Mouse (Mus musculus): Measurements from ENCODE around the gene Serpinb9. TPM values are rescaled to one million over a fixed set of nuclear protein-coding genes. Genes with fewer than 3 reads are reported as not detected.
A peak's percentile ranks its signal among the peaks of the same experiment; 100 is the strongest.
"Not testable (repeated sequence)": the region's sequence is repeated elsewhere in the genome, so short reads cannot be mapped to it uniquely, and the experiment has no call there.

Gene Serpinb9
- total RNA-seq, 2 experiments from 2014 or later: 4.3 to 4.6 TPM

DNA sequence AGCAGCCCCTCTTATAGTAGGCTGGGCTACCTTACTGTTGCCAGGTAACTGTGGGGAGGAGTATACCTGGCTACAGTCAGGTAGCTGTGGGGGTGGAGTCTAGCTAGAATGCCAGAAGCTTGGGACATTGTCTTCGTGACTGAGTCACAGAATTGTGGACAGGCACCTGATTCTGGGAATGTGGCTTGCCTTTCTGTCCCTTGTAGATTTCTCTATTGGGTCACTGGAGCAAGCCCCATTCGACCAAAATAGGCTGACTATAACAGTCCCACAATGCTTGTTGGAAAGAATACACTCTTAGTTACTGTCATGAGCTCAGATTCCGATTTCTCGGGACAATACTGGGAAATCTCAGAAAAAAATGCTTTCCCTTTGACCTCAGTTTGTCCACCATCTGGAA lies 8.0 kb upstream of the Serpinb9 start:
- intact Hi-C loops (cut with DNase I): no loop called here
- no peak for DNase-seq (ENCODE audit: low spot score in 2 of 2)

DNA sequence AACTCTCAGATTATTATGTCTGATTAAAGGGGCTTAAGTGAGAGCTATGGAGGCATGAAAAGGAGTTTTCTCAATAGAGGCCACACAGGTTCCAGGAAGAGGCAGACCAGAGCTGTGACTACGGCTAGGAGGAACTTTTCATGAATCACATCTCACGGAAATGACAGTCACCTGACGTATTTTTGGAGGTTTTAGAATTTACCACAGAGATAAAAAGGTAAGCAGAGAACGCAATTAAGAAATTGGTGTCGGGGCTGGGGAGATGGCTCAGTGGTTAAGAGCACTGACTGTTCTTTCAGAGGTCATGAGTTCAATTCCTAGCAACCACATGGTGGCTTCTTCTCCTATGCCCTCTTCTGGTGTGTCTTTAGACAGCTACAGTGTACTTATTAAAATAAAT lies 1.7 kb upstream of the Serpinb9 start:
- DNase-seq (ENCODE audit: low spot score in 2 of 2): no peak
- intact Hi-C loops (cut with DNase I): loop anchor here (5.0 kb wide), 1 partner anchor 71 kb away; no protein-coding TSS in a partner anchor

DNA sequence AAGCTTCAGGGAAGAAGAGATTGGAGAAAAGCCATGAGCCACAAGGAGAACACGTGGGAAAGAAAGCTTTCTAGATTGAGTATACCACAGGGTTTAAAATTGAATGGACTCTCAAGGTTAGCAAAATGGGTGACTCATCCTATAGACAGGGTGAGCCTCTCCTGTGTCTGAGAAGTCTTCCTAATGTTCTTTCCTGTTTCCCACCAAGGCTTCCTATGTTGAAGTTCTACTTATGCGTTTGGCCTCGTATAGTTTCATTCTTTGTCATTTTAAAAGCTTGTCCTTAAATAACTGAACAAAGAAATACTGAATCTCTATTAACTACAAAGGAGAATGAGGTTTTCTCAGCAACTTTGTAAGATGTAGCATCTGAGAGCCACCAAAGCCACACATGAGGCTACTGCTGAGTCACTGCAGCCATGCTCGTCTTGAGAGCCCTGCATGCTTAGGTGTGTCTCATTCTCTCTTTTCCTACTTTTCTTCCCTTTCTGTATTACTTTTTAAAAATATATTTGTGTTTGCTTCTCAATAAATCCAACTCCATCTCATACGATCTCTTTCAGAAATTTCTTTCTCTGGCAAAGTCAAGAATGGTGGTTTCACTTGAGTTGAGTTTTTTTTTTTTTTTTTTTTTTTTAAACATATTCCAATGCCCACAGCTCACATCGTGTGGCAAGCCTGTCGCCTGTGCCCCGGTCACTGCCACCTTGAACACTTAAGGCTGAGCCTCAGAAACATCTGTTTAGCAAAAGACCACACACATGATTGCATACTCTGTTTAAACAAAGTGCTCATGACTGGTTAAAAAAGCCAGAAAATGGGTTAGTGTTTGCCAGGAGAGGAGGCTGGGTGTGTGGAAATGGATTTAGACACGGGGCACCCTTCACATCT lies 718 bp downstream of the Serpinb9 start:
- intact Hi-C loops (cut with DNase I): loop anchor here (5.0 kb wide), 1 partner anchor 69 kb away; no protein-coding TSS in a partner anchor
- no peak for DNase-seq (ENCODE audit: low spot score in 2 of 2)

DNA sequence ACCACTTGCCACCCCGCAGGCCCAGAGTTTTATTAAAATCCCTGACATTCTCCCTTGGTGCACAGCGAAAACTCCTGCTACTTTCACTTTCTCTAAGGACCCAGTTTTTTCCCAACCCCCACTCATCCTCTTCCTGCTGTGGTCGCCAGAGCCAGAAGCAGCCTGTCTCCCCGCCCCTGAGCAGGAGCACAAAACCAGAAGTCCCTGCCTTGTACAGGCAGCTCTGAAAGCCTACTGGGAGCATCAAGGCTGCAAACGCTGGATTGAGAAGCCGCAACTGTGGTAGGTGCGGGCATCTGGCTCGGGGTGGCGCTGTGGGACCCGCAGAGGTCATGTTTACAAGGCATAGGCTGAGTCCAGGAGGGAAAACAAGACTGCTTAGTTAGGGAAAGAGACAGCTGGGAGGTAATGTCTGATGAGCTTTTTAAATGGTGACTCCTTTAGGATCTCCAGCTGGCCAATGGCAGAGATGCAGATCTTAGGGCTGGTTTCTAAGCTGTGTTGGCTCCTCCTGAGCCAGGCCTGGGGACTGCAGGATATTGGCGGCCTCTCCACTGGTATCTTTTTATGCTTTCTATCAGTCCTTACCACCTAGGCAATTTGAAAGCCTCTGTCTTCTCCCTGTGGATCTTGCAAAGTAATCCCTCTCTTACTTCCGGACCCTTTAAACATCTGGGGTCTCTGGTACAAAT lies 1.5 kb downstream of the Serpinb9 start:
- intact Hi-C loops (cut with DNase I): loop anchor here (5.0 kb wide), 1 partner anchor 68 kb away; no protein-coding TSS in a partner anchor
- DNase-seq (ENCODE audit: low spot score in 2 of 2): peak; percentile 73 to 79

DNA sequence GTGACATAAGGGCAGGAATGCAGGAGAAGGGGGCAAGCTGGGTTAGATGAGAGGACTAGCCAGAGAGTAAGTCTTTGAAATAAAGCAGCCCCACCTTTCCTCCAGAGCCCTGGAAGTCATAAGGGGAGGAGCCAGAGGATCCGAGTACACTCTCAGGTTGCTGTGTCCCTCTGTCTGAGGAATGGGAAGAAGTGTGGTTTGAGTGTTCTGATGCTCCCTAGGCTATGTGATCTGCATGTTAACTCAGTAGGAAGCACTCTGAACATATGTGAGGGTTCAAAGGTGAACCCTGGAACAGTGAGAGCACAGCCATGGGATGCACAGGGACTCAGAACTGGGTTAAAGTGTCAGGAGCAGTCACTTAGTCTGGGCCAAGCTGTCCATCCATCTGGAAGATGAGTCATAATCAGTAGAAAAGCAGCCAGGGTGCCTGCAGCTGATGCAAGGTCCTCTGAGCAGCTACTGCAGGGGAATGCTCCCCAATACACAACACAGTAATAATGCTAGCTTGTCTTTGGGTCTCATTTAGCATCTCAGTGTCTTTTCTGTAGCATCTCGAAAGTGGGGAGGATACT lies 2.5 kb downstream of the Serpinb9 start:
- DNase-seq (ENCODE audit: low spot score in 2 of 2): no peak
- intact Hi-C loops (cut with DNase I): no loop called here

DNA sequence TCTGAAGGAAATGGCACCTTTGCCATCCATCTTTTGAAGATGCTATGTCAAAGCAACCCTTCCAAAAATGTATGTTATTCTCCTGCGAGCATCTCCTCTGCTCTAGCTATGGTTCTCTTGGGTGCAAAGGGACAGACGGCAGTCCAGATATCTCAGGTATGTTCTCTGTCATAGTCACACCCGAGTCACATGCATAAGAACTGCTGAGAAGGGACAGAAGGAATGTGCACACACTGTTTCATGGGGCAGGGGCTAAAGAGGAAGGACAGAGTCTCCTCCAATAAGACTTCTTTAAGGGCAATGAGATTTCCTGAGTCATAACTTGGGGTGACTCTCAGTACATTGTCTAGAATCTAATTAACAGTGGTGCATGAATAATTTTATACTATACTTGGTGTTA lies 3.5 kb downstream of the Serpinb9 start:
- DNase-seq (ENCODE audit: low spot score in 2 of 2): no peak
- intact Hi-C loops (cut with DNase I): no loop called here

DNA sequence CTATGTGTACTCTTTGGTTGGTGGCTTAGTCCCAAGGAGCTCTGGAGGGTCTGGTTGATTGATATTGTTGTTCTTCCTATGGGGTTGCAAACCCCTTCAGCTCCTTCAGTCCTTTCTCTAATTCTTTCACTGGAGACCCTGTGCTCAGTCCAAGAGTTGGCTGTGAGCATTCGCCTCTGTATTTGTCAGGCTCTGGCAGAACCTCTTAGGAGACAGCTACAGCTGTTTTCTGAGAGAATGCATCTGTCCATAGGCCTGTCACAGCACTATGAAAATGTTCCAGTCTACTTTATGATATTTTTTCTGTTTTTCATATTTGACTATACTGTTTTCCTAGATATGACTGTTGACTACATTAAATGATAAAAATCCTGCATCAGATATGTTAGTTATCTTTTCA lies 9.3 kb downstream of the Serpinb9 start:
- DNase-seq (ENCODE audit: low spot score in 2 of 2): no peak
- intact Hi-C loops (cut with DNase I): no loop called here

DNA sequence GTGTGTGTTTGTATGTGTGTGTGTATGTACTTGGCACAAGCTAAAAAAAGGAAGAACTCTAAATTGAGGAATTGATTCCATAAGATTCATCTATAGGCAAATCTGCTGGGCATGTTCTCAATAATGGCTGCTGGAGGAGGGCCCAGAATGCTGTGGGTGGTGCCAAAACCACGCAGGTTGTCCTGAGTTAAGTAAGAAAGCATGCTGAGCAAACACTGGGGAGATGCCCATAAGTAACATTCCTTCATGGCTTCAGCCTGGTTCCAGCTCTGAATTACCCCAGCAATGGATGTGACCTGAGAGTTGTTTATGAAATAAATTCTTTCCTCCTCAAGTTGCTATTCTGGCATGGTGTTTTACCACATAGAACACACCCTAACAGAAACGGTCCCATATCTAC lies 10.2 kb downstream of the Serpinb9 start:
- intact Hi-C loops (cut with DNase I): no loop called here
- no peak for DNase-seq (ENCODE audit: low spot score in 2 of 2)

DNA sequence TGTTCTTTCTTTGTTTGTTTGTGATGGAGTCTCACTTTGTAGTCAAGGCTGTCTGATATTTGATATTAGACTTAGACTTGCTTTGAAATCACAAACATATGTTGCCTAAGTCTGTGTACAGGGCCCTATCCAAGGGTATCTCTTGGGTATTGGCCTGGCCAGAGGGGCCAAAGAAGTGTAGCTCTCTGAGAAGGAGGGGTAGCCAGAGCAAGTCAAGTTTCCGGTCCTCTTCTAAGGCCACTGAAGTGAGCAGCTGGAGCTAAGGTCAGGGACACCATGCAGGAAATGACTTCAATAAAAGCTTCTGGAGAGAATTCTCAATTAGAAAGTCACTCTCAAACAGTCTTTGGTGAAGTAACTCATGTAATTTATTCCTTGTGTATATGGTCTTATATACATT lies 19.3 kb downstream of the Serpinb9 start:
- DNase-seq (ENCODE audit: low spot score in 2 of 2): no peak
- intact Hi-C loops (cut with DNase I): no loop called here

DNA sequence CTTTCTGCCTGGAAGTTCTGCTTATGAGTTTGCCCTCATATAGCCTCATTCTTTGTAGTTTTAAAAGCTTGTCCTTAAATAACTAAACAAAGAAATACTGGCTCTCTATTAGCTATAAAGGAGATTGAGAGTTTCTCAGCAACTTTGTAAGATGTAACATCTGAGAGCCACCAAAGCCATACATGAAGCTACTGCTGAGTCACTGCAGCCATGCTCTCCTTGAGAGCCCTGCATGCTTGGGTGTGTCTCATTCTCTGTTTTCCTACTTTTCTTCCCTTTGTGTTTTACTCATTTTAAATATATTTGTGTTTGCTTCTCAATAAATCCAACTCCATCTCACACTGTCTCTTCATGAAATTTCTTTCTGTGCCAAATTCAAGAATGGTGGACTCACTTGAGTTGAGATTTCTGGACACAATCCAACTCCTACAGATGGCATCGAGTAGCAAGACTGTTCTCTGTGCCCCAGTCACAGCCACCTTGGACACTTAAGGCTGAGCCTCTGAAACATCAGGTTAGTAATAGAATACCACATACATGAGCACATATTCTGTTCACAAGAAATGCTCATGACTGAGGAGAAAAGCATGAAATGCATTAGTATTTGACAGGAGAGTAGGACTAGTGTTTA lies 23.5 kb downstream of the Serpinb9 start:
- intact Hi-C loops (cut with DNase I): no loop called here

DNA sequence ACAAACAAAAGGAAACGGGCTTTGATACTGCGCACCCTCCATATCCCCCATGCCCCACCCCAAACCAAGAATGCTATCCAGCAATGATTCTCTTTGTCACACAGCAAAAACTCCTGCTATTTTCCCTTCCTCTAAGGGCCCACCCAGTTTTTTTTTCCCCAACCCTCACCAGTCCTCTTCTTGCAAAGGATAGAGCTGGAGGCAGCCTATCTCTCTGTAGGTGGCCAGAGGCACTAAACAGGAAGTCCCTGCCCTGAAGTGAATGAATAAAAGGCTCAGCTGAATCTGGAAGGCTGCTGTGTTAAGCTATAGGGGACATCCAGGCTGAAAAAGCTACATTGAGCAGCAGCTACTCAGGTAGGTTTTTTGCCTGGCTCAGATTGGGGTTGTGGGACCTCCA lies 24.2 kb downstream of the Serpinb9 start, which contains the start of gene Serpinb9b:
TSS of gene Serpinb9b (plus strand) at position 173 of the 400 bp plus-strand sequence.
- DNase-seq (ENCODE audit: low spot score in 2 of 2): no peak
- intact Hi-C loops (cut with DNase I): no loop called here

More for the DNA sequence above, 23.5 kb downstream of the Serpinb9 start:
- no peak for DNase-seq (ENCODE audit: low spot score in 2 of 2)

DNA sequence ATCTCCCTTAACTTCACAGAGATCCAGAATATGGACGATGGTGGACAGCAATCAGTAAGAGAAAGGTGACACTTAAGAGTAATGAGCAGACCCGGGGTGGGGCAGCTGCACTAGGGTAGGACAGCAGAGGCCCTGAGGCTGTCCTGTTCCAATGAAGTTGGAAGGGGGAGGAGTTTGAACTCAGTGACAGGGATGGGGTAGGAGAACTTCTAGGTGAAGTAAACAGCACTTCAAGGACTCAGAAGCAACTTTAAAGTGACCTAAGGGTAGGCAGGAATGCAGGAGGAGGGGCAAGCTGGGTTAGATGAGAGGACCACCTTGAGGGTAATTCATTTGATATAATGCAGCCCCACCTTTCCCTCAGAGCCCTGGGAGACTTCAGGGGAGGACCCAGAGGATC lies 25.1 kb downstream of the Serpinb9 start:
- intact Hi-C loops (cut with DNase I): no loop called here
- DNase-seq (ENCODE audit: low spot score in 2 of 2): no peak

DNA sequence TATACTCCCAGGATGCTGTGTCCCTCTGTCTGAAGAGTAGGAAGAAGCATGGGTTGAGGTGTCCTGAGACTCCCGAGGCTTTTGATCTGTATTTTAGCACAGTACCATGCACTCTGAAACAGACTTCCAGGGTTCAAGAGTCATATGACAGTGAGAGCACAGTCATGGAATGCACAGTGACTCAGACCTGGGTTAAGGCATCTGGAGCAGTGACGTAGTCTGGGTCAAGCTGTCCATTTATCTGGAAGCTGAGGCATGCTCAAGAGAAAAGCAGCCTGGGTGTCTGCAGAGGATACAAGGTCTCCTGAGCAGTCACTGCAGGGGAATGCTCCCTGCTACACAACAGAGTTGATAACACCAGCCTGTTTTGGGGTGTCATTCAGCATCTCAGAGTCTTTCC lies 25.5 kb downstream of the Serpinb9 start:
- intact Hi-C loops (cut with DNase I): no loop called here
- DNase-seq (ENCODE audit: low spot score in 2 of 2): no peak

DNA sequence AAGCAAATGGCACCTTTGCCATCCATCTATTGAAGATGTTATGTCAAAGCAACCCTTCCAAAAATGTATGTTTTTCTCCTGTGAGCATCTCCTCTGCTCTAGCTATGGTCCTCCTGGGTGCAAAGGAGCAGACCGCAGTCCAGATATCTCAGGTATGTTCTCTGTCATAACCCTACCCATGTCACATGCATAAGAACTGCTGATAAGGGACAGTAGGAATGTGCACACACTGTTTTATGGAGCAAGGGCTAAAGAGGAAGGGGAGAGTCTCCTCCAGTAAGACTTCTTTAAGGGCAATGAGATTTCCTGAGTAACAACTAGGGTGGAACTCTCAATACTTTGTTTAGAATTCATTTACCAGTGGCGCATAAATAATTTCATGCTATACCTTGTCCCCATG lies 26.4 kb downstream of the Serpinb9 start:
- intact Hi-C loops (cut with DNase I); DNase-seq (ENCODE audit: low spot score in 2 of 2): not testable (repeated sequence)

DNA sequence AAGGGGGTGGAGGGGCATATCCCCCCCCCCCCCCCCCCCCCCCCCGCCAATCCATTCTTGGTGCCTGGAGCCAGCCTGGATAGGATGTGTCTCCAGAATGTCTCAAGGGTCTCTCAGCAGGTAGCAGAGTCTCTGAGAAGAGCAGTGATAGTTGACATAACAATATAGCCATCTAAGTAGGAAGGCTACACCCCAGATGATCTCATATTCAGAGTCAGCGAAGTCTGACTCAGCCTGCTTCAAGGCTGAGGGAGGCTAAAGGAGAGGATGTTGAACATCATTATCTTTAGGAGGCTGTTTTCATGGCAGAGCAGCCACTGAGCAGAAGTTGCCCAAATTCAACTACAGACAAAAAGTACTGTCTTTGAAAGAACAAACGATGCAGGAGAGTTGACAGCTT lies 27.2 kb downstream of the Serpinb9 start:
- no peak for DNase-seq (ENCODE audit: low spot score in 2 of 2)
- intact Hi-C loops (cut with DNase I): no loop called here

DNA sequence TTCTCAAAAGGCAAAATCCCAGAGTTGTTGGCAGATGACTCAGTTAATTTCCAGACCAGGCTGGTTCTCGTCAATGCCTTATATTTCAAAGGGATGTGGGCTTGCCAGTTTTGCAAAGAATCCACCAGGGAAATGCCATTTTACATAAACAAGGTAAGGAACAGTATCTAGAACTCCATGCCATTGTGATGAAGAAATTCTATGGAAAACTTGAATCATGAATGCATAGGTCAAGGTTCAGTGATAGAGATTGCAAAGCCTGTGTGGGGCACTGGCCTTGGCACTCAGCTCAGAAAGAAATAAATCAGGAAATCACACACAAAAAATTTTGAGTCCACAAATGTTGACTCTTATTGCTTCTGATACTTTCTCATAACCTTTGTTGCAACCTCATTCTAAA lies 32.5 kb downstream of the Serpinb9 start:
- no peak for DNase-seq (ENCODE audit: low spot score in 2 of 2)
- intact Hi-C loops (cut with DNase I): no loop called here

DNA sequence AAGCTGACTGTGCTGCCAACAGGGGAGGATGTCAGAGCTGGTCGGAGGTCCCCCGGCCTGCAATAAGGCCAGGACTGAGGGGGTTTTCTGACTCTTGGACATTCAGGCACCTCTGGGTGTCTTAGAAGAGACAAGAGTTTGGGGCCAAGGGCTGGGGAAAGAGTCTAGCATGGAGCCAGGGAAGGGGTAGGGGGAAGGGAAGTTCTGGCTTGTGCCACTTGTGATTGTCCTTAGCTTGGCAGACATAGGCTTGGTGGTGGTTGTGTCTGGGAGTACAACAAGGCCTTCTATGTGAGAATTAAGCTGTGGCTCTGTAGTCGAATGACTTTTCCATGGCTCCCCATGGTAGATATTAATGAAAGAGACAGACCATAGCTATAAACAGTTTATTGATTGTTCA lies 40.5 kb downstream of the Serpinb9 start:
- intact Hi-C loops (cut with DNase I): no loop called here
- no peak for DNase-seq (ENCODE audit: low spot score in 2 of 2)

DNA sequence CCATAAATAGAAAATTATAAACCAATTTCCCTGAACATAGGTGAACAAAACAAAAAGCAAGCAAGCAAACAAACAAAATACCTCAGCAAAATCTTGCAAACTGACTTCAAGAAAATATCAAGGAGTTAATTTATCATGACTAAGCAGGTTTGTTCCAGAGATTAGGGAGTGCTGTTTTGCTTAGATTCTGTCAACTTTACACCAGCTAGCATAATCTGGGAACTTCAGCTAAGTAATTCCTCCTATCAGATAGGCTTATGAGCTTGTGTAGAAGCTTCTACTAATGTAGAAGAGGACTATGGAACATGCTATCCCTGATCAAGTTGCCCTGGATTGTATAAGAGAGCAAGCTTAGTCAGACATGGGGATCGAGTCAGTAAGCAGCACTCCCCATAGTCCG lies 44.2 kb downstream of the Serpinb9 start:
- intact Hi-C loops (cut with DNase I): no loop called here
- no peak for DNase-seq (ENCODE audit: low spot score in 2 of 2)

DNA sequence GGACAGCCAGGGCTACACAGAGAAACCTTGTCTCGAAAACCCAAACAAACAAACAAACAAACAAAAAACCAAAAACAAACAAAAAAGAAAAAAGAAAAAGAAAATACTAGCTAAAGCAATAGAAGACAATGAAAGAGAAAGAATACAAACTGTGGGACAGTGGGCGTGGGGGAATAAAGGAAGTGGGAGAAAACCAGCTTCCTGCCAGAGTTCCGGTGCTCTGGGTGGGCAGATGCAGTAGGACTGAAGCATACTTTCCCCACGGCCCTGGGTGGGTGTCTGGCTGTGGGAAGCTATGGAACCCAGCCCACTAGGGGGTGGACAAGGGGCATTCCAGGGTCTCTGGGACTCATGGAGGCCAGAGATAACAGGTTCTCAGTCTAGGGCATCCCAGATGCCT lies 45.1 kb downstream of the Serpinb9 start:
- no peak for DNase-seq (ENCODE audit: low spot score in 2 of 2)
- intact Hi-C loops (cut with DNase I): no loop called here

DNA sequence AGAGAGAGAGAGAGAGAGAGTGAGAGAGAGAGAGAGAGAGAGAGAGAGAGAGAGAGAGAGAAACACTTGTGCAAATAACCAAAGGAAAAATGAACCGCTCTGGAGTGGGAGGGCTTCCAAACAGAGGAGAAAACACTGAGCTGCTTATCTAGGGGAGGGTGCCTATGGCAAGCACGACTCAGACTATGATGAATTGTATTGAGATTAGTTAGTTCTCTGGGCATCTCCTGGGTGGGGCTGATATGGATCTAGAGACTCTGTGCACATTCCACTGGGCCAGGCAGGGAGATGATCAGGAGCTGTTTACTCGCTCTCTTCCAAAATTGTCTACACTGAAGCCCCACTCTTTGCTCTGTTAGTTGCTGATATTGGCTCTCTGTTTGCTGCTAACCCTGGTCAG lies 48.6 kb downstream of the Serpinb9 start:
- DNase-seq (ENCODE audit: low spot score in 2 of 2): no peak
- intact Hi-C loops (cut with DNase I): no loop called here
